ENCODE assay signal across 1 mouse cellular context in the genomic region with DNA sequence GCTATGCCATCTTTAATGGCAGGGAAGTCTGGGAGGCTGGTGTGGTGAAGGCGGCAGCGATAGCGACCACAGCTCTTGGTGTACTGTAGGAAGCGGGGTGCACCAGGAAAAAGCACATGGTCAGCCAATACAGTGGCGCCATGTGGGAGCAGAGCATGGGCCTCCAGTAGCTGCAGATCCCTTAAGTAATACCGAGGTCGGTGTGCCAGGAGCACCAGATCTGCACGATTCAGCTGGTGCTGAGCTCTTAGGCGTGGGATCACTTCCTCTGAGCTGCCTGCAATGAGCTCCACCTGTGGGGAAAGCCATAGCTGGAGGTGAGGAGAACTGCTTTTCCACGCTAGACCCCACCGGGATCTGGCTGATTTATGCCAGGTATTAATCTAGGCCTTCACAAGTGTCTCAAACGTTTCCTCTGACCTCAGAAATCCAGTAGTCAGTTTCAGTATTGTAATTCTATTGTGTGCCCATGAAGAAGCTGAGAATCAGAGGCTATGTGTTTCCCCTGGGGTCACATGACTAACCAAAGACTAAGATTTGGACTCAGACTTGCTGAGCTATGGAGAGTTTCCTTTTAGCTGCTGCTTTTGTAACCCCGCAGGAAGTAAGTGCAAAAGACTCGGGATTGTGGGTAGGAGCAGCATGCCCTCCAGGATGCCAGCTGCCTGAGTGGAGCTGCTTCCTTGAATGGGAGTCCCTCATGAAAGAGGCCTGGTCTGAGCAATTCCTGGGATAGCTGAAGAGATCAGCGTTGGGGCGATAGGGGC.
TF ChIP-seq lines count a peak whose summit lies in the region.

No protein-coding gene starts in this region.

TF ChIP-seq in MEL, 35 proteins besides CTCF, POLR2A, EP300 and RAD21:
- TF ChIP-seq HCFC1 (IDR thresholded peaks at IDR 0.05; ENCODE audit: low read depth, low read length) (no peak), GATA1 (IDR thresholded peaks at IDR 0.05; ENCODE audit: low read depth, low read length) (no peak), USF1 (IDR thresholded peaks at IDR 0.05; ENCODE audit: low read depth, low read length) (0 out of 2 replicates have a peak, but pooled peaks have one; percentile 10), NRF1 (IDR thresholded peaks at IDR 0.05; ENCODE audit: insufficient read depth, low read depth, low read length, poor library complexity, severe bottlenecking) (no peak), RCOR1 (IDR thresholded peaks at IDR 0.05; ENCODE audit: low read depth, low read length) (no peak)
